Mouse (Mus musculus) left cerebral cortex, postnatal 14 days (tissue): Measurements from ENCODE around the gene Ube2m. TPM values are rescaled to one million over a fixed set of nuclear protein-coding genes. Genes with fewer than 3 reads are reported as not detected.

Experiments used
- DNase-seq, 2 experiments: peaks; one replicate each; pipeline ENCODE4 v3.0.0; 2021 to 2022; ENCODE audit warnings: low spot score in 2 of 2, mixed read lengths in 1 of 2
- intact Hi-C: fragments of 180-260 bp; cut with DNase I; formaldehyde crosslinking; loops from one replicate; pipeline ENCODE4 v1.15.1; 2025
- total RNA-seq, 2 experiments: library from RNA; stranded (reverse); gene quantifications; 2 replicates each; pipeline ENCODE4 v1.2.3; 2021

Gene Ube2m
- total RNA-seq, 2 experiments from 2014 or later, result 207 to 218 TPM

- peak; percentile 93 to 97 for DNase-seq
- intact Hi-C loops, result loop anchor here (2.0 to 5.0 kb wide), 3 partner anchors 15 to 97 kb away; no protein-coding TSS in a partner anchor
Measured at GRCm38 (mm10) chr7:13009143-13010004, 28.7 kb downstream of the Ube2m start.

GRCm38 (mm10) chr7:13007341-13008092 lies 30.6 kb downstream of the Ube2m start:
- DNase-seq, result peak in 1 of 2 experiments; percentile 7
- intact Hi-C loops, result loop anchor here (2.0 to 5.0 kb wide), 3 partner anchors 17 to 95 kb away; no protein-coding TSS in a partner anchor

- DNase-seq, result no peak
- intact Hi-C loops, result loop anchor here (5.0 kb wide), 1 partner anchor 94 kb away; no protein-coding TSS in a partner anchor
Measured at GRCm38 (mm10) chr7:13006531-13006930, 31.5 kb downstream of the Ube2m start.

- intact Hi-C loops, result loop anchor here (5.0 kb wide), 1 partner anchor 94 kb away; no protein-coding TSS in a partner anchor
- no peak for DNase-seq
Measured at GRCm38 (mm10) chr7:13006011-13006410, 32.1 kb downstream of the Ube2m start.

GRCm38 (mm10) chr7:13003380-13003779 lies 34.7 kb downstream of the Ube2m start:
- DNase-seq, result no peak
- intact Hi-C loops, result no loop called here

GRCm38 (mm10) chr7:13001584-13001983 lies 36.5 kb downstream of the Ube2m start:
- intact Hi-C loops, result no loop called here
- DNase-seq, result no peak

GRCm38 (mm10) chr7:12998851-12999250 lies 39.2 kb downstream of the Ube2m start, which contains the start of gene Trim28:
TSS of gene Trim28 (plus strand) at chr7:12999114.
- intact Hi-C loops, result no loop called here

GRCm38 (mm10) chr7:12998053-12998452 lies 40.0 kb downstream of the Ube2m start, which contains the start of gene Slc27a5:
TSS of gene Slc27a5 (minus strand) at chr7:12998192.
- intact Hi-C loops, result no loop called here
- DNase-seq, result no peak

More at GRCm38 (mm10) chr7:12998851-12999250, 39.2 kb downstream of the Ube2m start, which contains the start of gene Trim28:
- no peak for DNase-seq

- DNase-seq, result no peak
- intact Hi-C loops, result no loop called here
Measured at GRCm38 (mm10) chr7:12997230-12997629, 40.8 kb downstream of the Ube2m start.

- no peak for DNase-seq
- intact Hi-C loops, result no loop called here
Measured at GRCm38 (mm10) chr7:12995862-12996261, 42.2 kb downstream of the Ube2m start.

GRCm38 (mm10) chr7:12993148-12993547 lies 44.9 kb downstream of the Ube2m start:
- intact Hi-C loops, result no loop called here
- DNase-seq, result no peak

GRCm38 (mm10) chr7:12992222-12992621 lies 45.9 kb downstream of the Ube2m start:
- DNase-seq, result no peak
- intact Hi-C loops, result no loop called here

GRCm38 (mm10) chr7:12987409-12988189 lies 50.5 kb downstream of the Ube2m start:
- DNase-seq, result no peak
- intact Hi-C loops, result no loop called here

GRCm38 (mm10) chr7:12986906-12987305 lies 51.2 kb downstream of the Ube2m start:
- intact Hi-C loops, result no loop called here
- DNase-seq, result no peak

GRCm38 (mm10) chr7:12985724-12986123 lies 52.4 kb downstream of the Ube2m start:
- DNase-seq, result no peak
- intact Hi-C loops, result no loop called here
